In the genomic region with DNA sequence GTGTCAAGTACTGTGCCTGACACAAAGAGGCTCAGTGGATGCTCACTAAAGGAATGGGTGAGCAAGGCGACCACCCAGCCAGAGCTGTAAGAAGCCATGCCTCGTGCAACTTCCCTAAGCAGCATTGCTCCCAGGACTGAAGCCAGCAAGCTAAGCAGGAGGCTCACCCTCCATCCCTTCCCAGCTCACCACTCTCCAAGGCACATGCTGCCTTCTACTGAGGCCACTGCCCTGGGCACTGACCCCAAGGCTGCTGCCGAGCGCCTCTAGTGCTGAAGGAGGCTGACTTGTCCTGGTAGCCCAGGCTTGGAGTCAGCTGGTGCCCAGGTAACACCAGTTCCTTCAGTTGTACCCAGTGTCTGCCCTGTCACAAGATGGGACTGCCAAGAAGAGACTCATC, we compare ENCODE assay signal across 25 mouse cellular contexts. TPM values are rescaled to one million over a fixed set of nuclear protein-coding genes. Genes with fewer than 3 reads are reported as not detected.
DNase-seq lines count a peak whose midpoint lies in the region; ATAC-seq and TF ChIP-seq lines count a peak whose summit lies in the region.
"Had no signal": no experiment of that assay in that cellular context is flagged by ENCODE, and none has a peak within 500 bp of the region (broad histone marks: within the 10 kb centered on the region; RNA-seq: fewer than 3 reads in every experiment).

No protein-coding gene starts in this region.

- H3K79me2 ChIP-seq in MEL (ENCODE audit: control insufficient read depth, insufficient read depth, low read length, poor library complexity): no peaks in the 10 kb centered on the region

- WGBS in forebrain, embryonic 10.5 days: 90% methylated on average over 4 of the region's 4 CpGs
- 93% methylated on average over 4 of the region's 4 CpGs for WGBS in forebrain, embryonic 13.5 days
- 81% methylated on average over 4 of the region's 4 CpGs for WGBS in hindbrain, embryonic 10.5 days
- WGBS in hindbrain, postnatal 0 days: 68% methylated on average over 4 of the region's 4 CpGs
- WGBS in liver, embryonic 14.5 days (ENCODE audit: insufficient replicate concordance): 76% methylated on average over 4 of the region's 4 CpGs

- peaks cover 57% of the 10 kb centered on the region for H3K4me1 ChIP-seq in forebrain, embryonic 10.5 days
- H3K4me1 ChIP-seq in forebrain, embryonic 13.5 days: peaks cover 44% of the 10 kb centered on the region
- H3K4me1 ChIP-seq in hindbrain, embryonic 10.5 days (replicated peaks): peaks cover 61% of the 10 kb centered on the region
- peaks cover 16% of the 10 kb centered on the region; the same call in 1 of the 2 replicates for H3K4me1 ChIP-seq in hindbrain, postnatal 0 days (ENCODE audit: insufficient read depth, low read length)
- peaks cover 27 to 54% of the 10 kb centered on the region in 2 experiments for H3K4me1 ChIP-seq in MEL (ENCODE audit: control insufficient read depth in 1 of 2, insufficient read depth in 2 of 2, low read length in 2 of 2)
- peaks cover 77 to 90% of the 10 kb centered on the region in 2 experiments for H3K4me1 ChIP-seq in liver, embryonic 14.5 days (replicated peaks; ENCODE audit: control insufficient read depth in 2 of 2, insufficient read depth in 2 of 2, low read length in 1 of 2)

- no peak for TF ChIP-seq CTCF in hindbrain, postnatal 0 days (IDR thresholded peaks at IDR 0.05; ENCODE audit: low read depth)
- no peak for TF ChIP-seq CTCF in MEL (IDR thresholded peaks at IDR 0.05 in 2 of 3, conservative IDR thresholded peaks at IDR 0.05 in 1 of 3; ENCODE audit: control insufficient read depth in 1 of 3, insufficient read depth in 1 of 3, low read depth in 2 of 3, low read length in 3 of 3, poor library complexity in 1 of 3, severe bottlenecking in 1 of 3)
- TF ChIP-seq CTCF in liver, embryonic 14.5 days (IDR thresholded peaks at IDR 0.05; ENCODE audit: low read depth): no peak

- peak overlapping the region; percentile 65; the same call in 1 of the 2 replicates for H3K27ac ChIP-seq in forebrain, embryonic 10.5 days
- H3K27ac ChIP-seq in forebrain, embryonic 13.5 days: no peak overlapping the region
- H3K27ac ChIP-seq in hindbrain, embryonic 10.5 days: 0 out of 2 replicates have a peak overlapping the region, but pooled peaks have one; percentile 50
- no peak overlapping the region for H3K27ac ChIP-seq in hindbrain, postnatal 0 days
- H3K27ac ChIP-seq in MEL (ENCODE audit: control insufficient read depth, low read depth, low read length): peak overlapping the region; percentile 87
- H3K27ac ChIP-seq in liver, embryonic 14.5 days: peak overlapping the region; percentile 100
- H3K27ac ChIP-seq: forebrain, embryonic 15.5 days; kidney, embryonic 15.5 days; layer of hippocampus, adult 2 months; limb, embryonic 13.5 days had no signal

- ATAC-seq in forebrain, embryonic 13.5 days: no peak
- no peak for ATAC-seq in hindbrain, postnatal 0 days
- ATAC-seq in liver, embryonic 14.5 days (ENCODE audit: insufficient read depth): no peak
- ATAC-seq: forebrain, embryonic 15.5 days; hindbrain, embryonic 16.5 days; intestine, embryonic 16.5 days; midbrain, embryonic 16.5 days had no signal

- no peak overlapping the region for H3K4me3 ChIP-seq in forebrain, embryonic 10.5 days
- no peak overlapping the region for H3K4me3 ChIP-seq in forebrain, embryonic 13.5 days
- H3K4me3 ChIP-seq in hindbrain, embryonic 10.5 days: no peak overlapping the region
- no peak overlapping the region for H3K4me3 ChIP-seq in hindbrain, postnatal 0 days (ENCODE audit: low read length)
- H3K4me3 ChIP-seq in MEL (ENCODE audit: control insufficient read depth in 1 of 2, insufficient read depth in 1 of 2, low read depth in 2 of 2, low read length in 2 of 2): no peak overlapping the region
- H3K4me3 ChIP-seq in liver, embryonic 14.5 days (ENCODE audit: insufficient read depth in 1 of 2, low read depth in 2 of 2, low read length in 2 of 2): no peak overlapping the region
- H3K4me3 ChIP-seq: forebrain, embryonic 15.5 days; kidney, embryonic 15.5 days; layer of hippocampus, adult 2 months; limb, embryonic 13.5 days had no signal

- H3K4me2 ChIP-seq in forebrain, embryonic 13.5 days: no peak overlapping the region
- no peak overlapping the region for H3K4me2 ChIP-seq in hindbrain, postnatal 0 days (ENCODE audit: low read depth, low read length)
- peak overlapping the region; percentile 76 for H3K4me2 ChIP-seq in liver, embryonic 14.5 days (ENCODE audit: low read depth)
- H3K4me2 ChIP-seq: forebrain, embryonic 15.5 days; kidney, embryonic 15.5 days; limb, embryonic 13.5 days; midbrain, embryonic 11.5 days had no signal

- no peak for TF ChIP-seq RAD21 in MEL (IDR thresholded peaks at IDR 0.05; ENCODE audit: low read depth, low read length)

- no peak overlapping the region for H3K9ac ChIP-seq in forebrain, embryonic 13.5 days
- H3K9ac ChIP-seq in hindbrain, postnatal 0 days (replicated peaks; ENCODE audit: low read length): no peak overlapping the region
- no peak overlapping the region for H3K9ac ChIP-seq in MEL (ENCODE audit: control insufficient read depth, low read depth, low read length, poor library complexity, severe bottlenecking)
- H3K9ac ChIP-seq in liver, embryonic 14.5 days (replicated peaks): peak overlapping the region; percentile 64
- H3K9ac ChIP-seq: forebrain, embryonic 15.5 days; kidney, embryonic 15.5 days; limb, embryonic 13.5 days had no signal

- no peaks in the 10 kb centered on the region for H3K9me3 ChIP-seq in forebrain, embryonic 10.5 days
- H3K9me3 ChIP-seq in forebrain, embryonic 13.5 days (replicated peaks): no peaks in the 10 kb centered on the region
- H3K9me3 ChIP-seq in hindbrain, embryonic 10.5 days: no peaks in the 10 kb centered on the region
- no peaks in the 10 kb centered on the region for H3K9me3 ChIP-seq in hindbrain, postnatal 0 days (ENCODE audit: low read length)
- no peaks in the 10 kb centered on the region for H3K9me3 ChIP-seq in MEL (replicated peaks; ENCODE audit: insufficient read depth, low read length)
- no peaks in the 10 kb centered on the region for H3K9me3 ChIP-seq in liver, embryonic 14.5 days (ENCODE audit: control insufficient read depth, low read length)
- H3K9me3 ChIP-seq: forebrain, embryonic 15.5 days; kidney, embryonic 15.5 days; limb, embryonic 13.5 days had no signal

- H3K27me3 ChIP-seq in forebrain, embryonic 10.5 days (ENCODE audit: poor library complexity, severe bottlenecking): peaks cover 6% of the 10 kb centered on the region; the same call in 1 of the 2 replicates
- no peaks in the 10 kb centered on the region for H3K27me3 ChIP-seq in forebrain, embryonic 13.5 days
- H3K27me3 ChIP-seq in hindbrain, embryonic 10.5 days (ENCODE audit: insufficient read depth, poor library complexity, severe bottlenecking): no peaks in the 10 kb centered on the region
- H3K27me3 ChIP-seq in hindbrain, postnatal 0 days (ENCODE audit: insufficient read depth, low read length): no peaks in the 10 kb centered on the region
- H3K27me3 ChIP-seq in MEL (ENCODE audit: control insufficient read depth in 1 of 2, insufficient read depth in 2 of 2, low read length in 2 of 2): no peaks in the 10 kb centered on the region
- no peaks in the 10 kb centered on the region for H3K27me3 ChIP-seq in liver, embryonic 14.5 days (ENCODE audit: control insufficient read depth, insufficient read depth, low read length)
- H3K27me3 ChIP-seq: CH12.LX; forebrain, embryonic 15.5 days; kidney, embryonic 15.5 days had no signal

- peaks cover 18% of the 10 kb centered on the region for H3K36me3 ChIP-seq in forebrain, embryonic 10.5 days (replicated peaks)
- H3K36me3 ChIP-seq in forebrain, embryonic 13.5 days (ENCODE audit: poor library complexity, severe bottlenecking): peaks cover 25% of the 10 kb centered on the region
- peaks cover 36% of the 10 kb centered on the region for H3K36me3 ChIP-seq in hindbrain, embryonic 10.5 days
- H3K36me3 ChIP-seq in hindbrain, postnatal 0 days (ENCODE audit: insufficient read depth, low read length): no peaks in the 10 kb centered on the region
- H3K36me3 ChIP-seq in MEL (ENCODE audit: control insufficient read depth in 1 of 2, insufficient read depth in 2 of 2, low read length in 2 of 2): peaks cover 0 to 36% of the 10 kb centered on the region in 2 experiments; a peak in 2 of 4 replicates
- H3K36me3 ChIP-seq in liver, embryonic 14.5 days (replicated peaks; ENCODE audit: control insufficient read depth, insufficient read depth, low read depth): no peaks in the 10 kb centered on the region

- no peak for DNase-seq in forebrain, embryonic 10.5 days (ENCODE audit: extremely low spot score, low spot score)
- no peak for DNase-seq in hindbrain, embryonic 10.5 days (ENCODE audit: low spot score)
- no peak for DNase-seq in hindbrain, postnatal 0 days (ENCODE audit: low spot score)
- DNase-seq in MEL (ENCODE audit: low read depth, low spot score): peak; percentile 29
- no peak for DNase-seq in liver, embryonic 14.5 days (ENCODE audit: low read depth in 3 of 3, low spot score in 3 of 3)
- no peak for DNase-seq in lung, postnatal 36 days
- no peak for DNase-seq in right cerebral cortex, adult 2 months (ENCODE audit: low spot score in 2 of 2)
- DNase-seq: adrenal gland, adult 8-10 months; cerebellum, adult 8-10 months; cerebellum, postnatal 25 days; gastrocnemius, postnatal 36 days; heart, adult 18-20 months; lung, adult 2 months; lung, postnatal 10 days; thymus, postnatal 4 days had no signal

- TF ChIP-seq POLR2A in MEL (IDR thresholded peaks at IDR 0.05; ENCODE audit: control insufficient read depth in 1 of 2, insufficient read depth in 1 of 2, low read depth in 1 of 2, low read length in 2 of 2, poor library complexity in 1 of 2): no peak

- no peak for TF ChIP-seq EP300 in MEL (IDR thresholded peaks at IDR 0.05; ENCODE audit: low read depth in 1 of 2, low read length in 2 of 2)
- no peak for TF ChIP-seq EP300 in liver, embryonic 14.5 days (IDR thresholded peaks at IDR 0.05; ENCODE audit: low read depth)

TF ChIP-seq in MEL, 35 proteins besides CTCF, POLR2A, EP300 and RAD21:
- TF ChIP-seq ETS1 (IDR thresholded peaks at IDR 0.05; ENCODE audit: low read depth, low read length) (peak; percentile 49; the same call in 1 of the 2 replicates), E2F4 (IDR thresholded peaks at IDR 0.05; ENCODE audit: borderline replicate concordance, low read depth, low read length) (no peak)

RNA-seq across cellular contexts. Expression of a gene that starts 45.8 kb away (rescaled TPM):
- polyA plus RNA-seq in forebrain, embryonic 10.5 days (2016; fragmentation: Nextera tagmentation; extraction: Ambion mirVana): 15.7 and 15.8 TPM in 2 replicates
- polyA plus RNA-seq in forebrain, embryonic 13.5 days (2015; fragmentation: Nextera tagmentation; extraction: Ambion mirVana): 61.3 and 63.9 TPM in 2 replicates
- 22.7 and 28.8 TPM in 2 replicates for polyA plus RNA-seq in hindbrain, embryonic 10.5 days (2016; fragmentation: Nextera tagmentation; extraction: Ambion mirVana)
- 134 and 142 TPM in 2 replicates for total RNA-seq in hindbrain, postnatal 0 days (2014; rRNA removed)
- 55.4 and 64.1 TPM in 2 replicates for polyA plus RNA-seq in hindbrain, postnatal 0 days (2015; fragmentation: Nextera tagmentation; extraction: Ambion mirVana)
- 19.6 and 22.8 TPM in 2 replicates for total RNA-seq in MEL (2012; rRNA removed)
- polyA plus RNA-seq in MEL (2012; ENCODE audit: insufficient read depth in 1 of 2, insufficient read length in 2 of 2, low read depth in 1 of 2, low replicate concordance in 2 of 2, missing spikeins in 1 of 2): 10 to 100 TPM in 1 of 2 experiments, not detected in 1; 23.3 TPM
- polyA plus RNA-seq in liver, embryonic 14.5 days (2012; rRNA removed): 6.6 and 6.9 TPM in 2 replicates
- 8.3 and 11.3 TPM in 2 replicates for polyA plus RNA-seq in liver, embryonic 14.5 days (2014; fragmentation: Nextera tagmentation; extraction: Ambion mirVana)

Comparison
In these comparisons a context has a peak if more than half of its experiments do, and no peak if none do; other contexts are left out.
1. H3K27ac ChIP-seq: peak in forebrain, embryonic 10.5 days (single experiment), hindbrain, embryonic 10.5 days (single experiment), MEL (single experiment) and liver, embryonic 14.5 days (single experiment); none in forebrain, embryonic 13.5 days (single experiment) and hindbrain, postnatal 0 days (single experiment).